Mouse (Mus musculus): Measurements from ENCODE around the gene A130010J15Rik. TPM values are rescaled to one million over a fixed set of nuclear protein-coding genes. Genes with fewer than 3 reads are reported as not detected.

The A130010J15Rik gene
- total and polyA plus RNA-seq, 2 experiments from 2014 or later = 11.3 to 17.7 TPM

GRCm38 (mm10) chr1:193145101-193145500, 22.7 kb upstream of the A130010J15Rik start:
- H3K36me3 ChIP-seq (replicated peaks; ENCODE audit: control insufficient read depth, insufficient read depth, low read length) = no peaks in the 10 kb centered on the region
- 67% methylated on average over 4 of the region's 4 CpGs for WGBS
- no peak overlapping the region for H3K4me3 ChIP-seq (ENCODE audit: low read depth, low read length)
- ATAC-seq (ENCODE audit: insufficient read depth, low read depth) (no peak), DNase-seq (ENCODE audit: low spot score) (no peak)
- no peaks in the 10 kb centered on the region for H3K4me1 ChIP-seq (ENCODE audit: control insufficient read depth, insufficient read depth)
- TF ChIP-seq EP300 (IDR thresholded peaks at IDR 0.05; ENCODE audit: low read depth) (no peak), CTCF (IDR thresholded peaks at IDR 0.05; ENCODE audit: low read depth) (no peak)
- H3K27me3 ChIP-seq (ENCODE audit: control insufficient read depth, insufficient read depth, low read length) = no peaks in the 10 kb centered on the region
- no peak overlapping the region for H3K9ac ChIP-seq (replicated peaks; ENCODE audit: low read depth, low read length)
- H3K4me2 ChIP-seq (ENCODE audit: low read depth, low read length) = no peak overlapping the region
- no peaks in the 10 kb centered on the region for H3K9me3 ChIP-seq (replicated peaks; ENCODE audit: control insufficient read depth, low read length)
- no peak overlapping the region for H3K27ac ChIP-seq (ENCODE audit: low read depth)

- H3K27me3 ChIP-seq (ENCODE audit: control insufficient read depth, insufficient read depth, low read length) = no peaks in the 10 kb centered on the region
- H3K4me2 ChIP-seq (ENCODE audit: low read depth, low read length) = no peak overlapping the region
- no peak for ATAC-seq (ENCODE audit: insufficient read depth, low read depth)
- DNase-seq (ENCODE audit: low spot score) = no peak
- no peak overlapping the region for H3K4me3 ChIP-seq (ENCODE audit: low read depth, low read length)
- H3K4me1 ChIP-seq (ENCODE audit: control insufficient read depth, insufficient read depth) = peaks cover 6% of the 10 kb centered on the region
- TF ChIP-seq CTCF (IDR thresholded peaks at IDR 0.05; ENCODE audit: low read depth) (no peak), EP300 (IDR thresholded peaks at IDR 0.05; ENCODE audit: low read depth) (no peak)
- no peaks in the 10 kb centered on the region for H3K9me3 ChIP-seq (replicated peaks; ENCODE audit: control insufficient read depth, low read length)
- no peak overlapping the region for H3K27ac ChIP-seq (ENCODE audit: low read depth)
- WGBS = 72% methylated on average over 1 of the region's 1 CpGs
- no peak overlapping the region for H3K9ac ChIP-seq (replicated peaks; ENCODE audit: low read depth, low read length)
- H3K36me3 ChIP-seq (replicated peaks; ENCODE audit: control insufficient read depth, insufficient read depth, low read length) = no peaks in the 10 kb centered on the region
These were observed 21.4 kb upstream of the A130010J15Rik start for GRCm38 (mm10) chr1:193146416-193146815.

DNA sequence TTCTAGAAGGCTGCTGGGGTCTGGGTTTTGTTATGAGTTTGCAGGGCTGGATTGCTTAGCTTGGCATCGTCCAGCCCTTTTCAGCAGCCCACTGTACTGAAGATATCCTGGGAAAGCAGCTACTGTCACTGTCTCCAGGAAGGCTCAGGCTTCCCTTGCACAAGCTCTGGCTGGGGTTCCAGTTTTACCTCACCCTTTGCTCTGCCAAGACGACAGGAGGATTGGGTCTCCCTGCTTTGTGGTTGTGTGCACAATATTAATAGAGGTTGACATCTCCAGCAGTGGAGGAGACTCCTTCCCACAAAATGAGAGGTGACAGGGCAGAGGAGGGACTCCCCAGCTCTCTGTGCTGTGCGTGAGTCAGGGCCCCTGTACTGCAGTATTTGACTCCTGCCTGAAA, 18.6 kb upstream of the A130010J15Rik start:
- 49% methylated on average over 3 of the region's 3 CpGs for WGBS
- H3K27me3 ChIP-seq (ENCODE audit: control insufficient read depth, insufficient read depth, low read length) = peaks cover 14% of the 10 kb centered on the region; the same call in 1 of the 2 replicates
- H3K4me1 ChIP-seq (ENCODE audit: control insufficient read depth, insufficient read depth) = peaks cover 15% of the 10 kb centered on the region
- no peak for DNase-seq (ENCODE audit: low spot score)
- no peak overlapping the region for H3K9ac ChIP-seq (replicated peaks; ENCODE audit: low read depth, low read length)
- H3K27ac ChIP-seq (ENCODE audit: low read depth) = no peak overlapping the region
- no peaks in the 10 kb centered on the region for H3K9me3 ChIP-seq (replicated peaks; ENCODE audit: control insufficient read depth, low read length)
- H3K4me2 ChIP-seq (ENCODE audit: low read depth, low read length) = no peak overlapping the region
- no peaks in the 10 kb centered on the region for H3K36me3 ChIP-seq (replicated peaks; ENCODE audit: control insufficient read depth, insufficient read depth, low read length)
- TF ChIP-seq EP300 (IDR thresholded peaks at IDR 0.05; ENCODE audit: low read depth) = no peak
- TF ChIP-seq CTCF (IDR thresholded peaks at IDR 0.05; ENCODE audit: low read depth) = no peak
- no peak overlapping the region for H3K4me3 ChIP-seq (ENCODE audit: low read depth, low read length)
- no peak for ATAC-seq (ENCODE audit: insufficient read depth, low read depth)

DNA sequence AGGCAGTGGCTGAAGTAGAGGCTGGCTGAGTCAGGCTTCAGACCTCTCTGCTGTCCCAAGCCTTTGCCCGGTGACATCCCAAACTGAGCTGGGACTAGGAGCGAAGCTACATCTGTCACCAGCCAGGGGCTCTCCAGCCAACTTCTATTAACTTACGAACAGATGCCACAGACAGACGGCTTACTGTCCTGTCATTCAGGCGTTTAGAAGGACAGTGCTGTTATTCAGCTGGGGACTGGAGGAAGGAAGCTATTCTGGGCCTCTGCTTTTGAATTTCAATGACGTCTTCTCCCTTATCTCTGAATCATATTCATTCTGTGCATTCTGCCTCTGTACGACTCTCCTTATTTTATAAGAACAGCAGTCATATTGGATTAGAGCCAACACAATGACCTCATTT, 16.7 kb upstream of the A130010J15Rik start:
- H3K36me3 ChIP-seq (replicated peaks; ENCODE audit: control insufficient read depth, insufficient read depth, low read length) = no peaks in the 10 kb centered on the region
- peak overlapping the region; percentile 35; the same call in 1 of the 2 replicates for H3K27ac ChIP-seq (ENCODE audit: low read depth)
- no peak for TF ChIP-seq CTCF (IDR thresholded peaks at IDR 0.05; ENCODE audit: low read depth)
- TF ChIP-seq EP300 (IDR thresholded peaks at IDR 0.05; ENCODE audit: low read depth) = no peak
- ATAC-seq (ENCODE audit: insufficient read depth, low read depth) = 0 out of 2 replicates have a peak, but pooled peaks have one; percentile 11
- no peaks in the 10 kb centered on the region for H3K9me3 ChIP-seq (replicated peaks; ENCODE audit: control insufficient read depth, low read length)
- H3K4me2 ChIP-seq (ENCODE audit: low read depth, low read length) = 0 out of 2 replicates have a peak overlapping the region, but pooled peaks have one; percentile 3
- peaks cover 15% of the 10 kb centered on the region for H3K4me1 ChIP-seq (ENCODE audit: control insufficient read depth, insufficient read depth)
- DNase-seq (ENCODE audit: low spot score) = no peak
- H3K4me3 ChIP-seq (ENCODE audit: low read depth, low read length) = no peak overlapping the region
- no peak overlapping the region for H3K9ac ChIP-seq (replicated peaks; ENCODE audit: low read depth, low read length)
- H3K27me3 ChIP-seq (ENCODE audit: control insufficient read depth, insufficient read depth, low read length) = peaks cover 16% of the 10 kb centered on the region; the same call in 1 of the 2 replicates
- 12% methylated on average over 7 of the region's 7 CpGs for WGBS

DNA sequence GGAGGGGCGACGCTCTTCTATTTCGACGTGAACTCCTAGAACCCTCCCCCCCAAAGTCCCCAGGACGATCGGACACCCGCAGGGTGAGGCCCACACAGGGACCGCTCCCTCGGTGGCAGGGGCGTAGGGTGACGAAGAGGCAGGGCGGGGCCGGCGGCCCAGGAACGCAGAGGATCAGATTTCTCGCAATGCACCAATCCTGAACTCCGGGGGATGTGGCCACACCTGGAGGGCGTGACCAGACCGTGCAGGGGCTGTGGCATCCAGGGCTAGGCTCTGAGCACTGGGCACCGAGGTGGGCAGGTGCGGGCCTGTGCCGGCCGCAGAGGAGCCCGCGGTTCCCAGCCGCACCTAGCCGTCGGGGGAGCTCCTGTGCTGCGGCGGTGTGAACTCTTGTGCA, 15.0 kb upstream of the A130010J15Rik start, which contains the start of gene Irf6:
TSS of gene Irf6 (plus strand) at position 240 of the 400 bp plus-strand sequence.
- WGBS = 2% methylated on average over 30 of the region's 30 CpGs
- ATAC-seq (ENCODE audit: insufficient read depth, low read depth) (peak; percentile 89), DNase-seq (ENCODE audit: low spot score) (peak; percentile 59)
- H3K27me3 ChIP-seq (ENCODE audit: control insufficient read depth, insufficient read depth, low read length) = peaks cover 16% of the 10 kb centered on the region; the same call in 1 of the 2 replicates
- no peaks in the 10 kb centered on the region for H3K36me3 ChIP-seq (replicated peaks; ENCODE audit: control insufficient read depth, insufficient read depth, low read length)
- no peak within 1 kb of the TSS for H3K27ac ChIP-seq (ENCODE audit: low read depth)
- no peaks in the 10 kb centered on the region for H3K9me3 ChIP-seq (replicated peaks; ENCODE audit: control insufficient read depth, low read length)
- H3K4me2 ChIP-seq (ENCODE audit: low read depth, low read length) = peak within 1 kb of the TSS; percentile 62
- H3K9ac ChIP-seq (replicated peaks; ENCODE audit: low read depth, low read length) = 0 out of 2 replicates have a peak within 1 kb of the TSS, but pooled peaks have one; percentile 24
- H3K4me3 ChIP-seq (ENCODE audit: low read depth, low read length) = peak within 1 kb of the TSS; percentile 41
- no peak for TF ChIP-seq EP300 (IDR thresholded peaks at IDR 0.05; ENCODE audit: low read depth)
- TF ChIP-seq CTCF (IDR thresholded peaks at IDR 0.05; ENCODE audit: low read depth) = no peak
- peaks cover 15% of the 10 kb centered on the region for H3K4me1 ChIP-seq (ENCODE audit: control insufficient read depth, insufficient read depth)

DNA sequence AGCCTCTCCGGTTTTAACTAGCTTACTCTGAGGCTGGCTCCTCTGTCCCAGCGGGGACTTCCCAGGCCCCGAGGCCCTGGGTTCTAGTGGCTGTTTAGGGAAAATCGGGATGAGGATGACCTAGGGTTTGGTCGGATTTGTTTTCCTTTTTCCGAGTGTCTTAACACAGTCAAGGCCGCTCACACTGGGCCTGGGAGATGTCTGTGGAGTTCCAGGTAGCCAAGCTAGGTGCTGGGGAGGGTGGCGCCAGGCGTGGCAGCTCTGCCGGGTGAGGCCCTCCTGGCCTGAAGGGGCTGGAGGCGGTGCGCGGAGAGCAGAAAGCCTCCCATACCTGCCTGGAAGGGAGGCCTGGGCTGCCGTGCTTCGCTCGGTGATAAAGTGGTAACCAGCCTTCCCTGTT, 14.3 kb upstream of the A130010J15Rik start:
- 47% methylated on average over 16 of the region's 16 CpGs for WGBS
- no peak overlapping the region for H3K27ac ChIP-seq (ENCODE audit: low read depth)
- peaks cover 16% of the 10 kb centered on the region; the same call in 1 of the 2 replicates for H3K27me3 ChIP-seq (ENCODE audit: control insufficient read depth, insufficient read depth, low read length)
- H3K9me3 ChIP-seq (replicated peaks; ENCODE audit: control insufficient read depth, low read length) = no peaks in the 10 kb centered on the region
- no peak for TF ChIP-seq CTCF (IDR thresholded peaks at IDR 0.05; ENCODE audit: low read depth)
- no peak overlapping the region for H3K9ac ChIP-seq (replicated peaks; ENCODE audit: low read depth, low read length)
- H3K4me2 ChIP-seq (ENCODE audit: low read depth, low read length) = peak overlapping the region; percentile 62
- peaks cover 15% of the 10 kb centered on the region for H3K4me1 ChIP-seq (ENCODE audit: control insufficient read depth, insufficient read depth)
- peak overlapping the region; percentile 41 for H3K4me3 ChIP-seq (ENCODE audit: low read depth, low read length)
- no peak for DNase-seq (ENCODE audit: low spot score)
- ATAC-seq (ENCODE audit: insufficient read depth, low read depth) = no peak
- no peaks in the 10 kb centered on the region for H3K36me3 ChIP-seq (replicated peaks; ENCODE audit: control insufficient read depth, insufficient read depth, low read length)
